Mouse (Mus musculus) urinary bladder, postnatal 36 days (tissue): ENCODE results near the gene A630001G21Rik.

Experiments
- DNase-seq, 2 experiments: peaks; one replicate each; pipeline ENCODE4 v3.0.0; 2022; ENCODE audit warnings: low spot score in 2 of 2, mixed read lengths in 1 of 2

Gene A630001G21Rik

GRCm38 (mm10) chr1:85735463-85736123 is 42.9 kb downstream of the A630001G21Rik start:
- DNase-seq = no peak

GRCm38 (mm10) chr1:85734511-85734910 is 43.9 kb downstream of the A630001G21Rik start:
- DNase-seq = no peak

DNA sequence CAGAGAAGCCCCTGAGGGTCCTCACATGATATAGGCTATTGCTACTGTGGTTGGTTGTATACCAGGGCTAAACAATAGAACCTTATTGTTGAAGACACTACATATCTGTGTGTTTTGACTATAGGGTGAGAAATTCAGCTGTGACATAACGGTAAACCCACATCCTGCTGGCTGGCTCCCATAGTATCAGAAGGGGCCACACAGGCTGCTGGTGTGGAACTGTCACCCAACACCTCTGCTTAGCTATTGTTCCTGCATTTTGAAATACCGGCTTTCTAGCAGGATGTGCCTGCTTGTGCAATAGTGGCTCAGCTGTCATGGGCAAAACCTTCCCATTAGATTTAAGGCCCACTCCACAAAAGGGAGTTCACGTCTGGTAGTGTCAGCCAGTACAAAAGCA is 45.9 kb downstream of the A630001G21Rik start:
- DNase-seq = no peak

DNA sequence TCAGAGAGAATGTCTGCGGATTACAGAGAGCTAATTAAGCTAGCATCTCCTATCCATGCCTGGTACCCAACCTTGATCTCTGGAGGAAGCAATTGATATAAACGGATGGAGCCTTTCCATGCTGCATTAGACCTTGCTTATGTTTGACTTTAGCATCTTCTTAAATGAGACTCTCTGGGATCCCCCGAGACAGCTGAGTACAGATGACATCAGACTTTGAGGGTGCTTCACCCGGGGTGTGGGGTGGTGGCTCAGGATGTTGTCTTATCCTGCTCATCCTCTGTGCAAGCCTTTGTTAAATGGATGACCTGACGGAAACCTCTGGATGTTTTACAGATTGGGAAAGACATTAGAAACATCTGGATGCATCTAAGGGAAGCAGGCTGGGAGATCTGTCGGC is 48.0 kb downstream of the A630001G21Rik start:
- no peak for DNase-seq

GRCm38 (mm10) chr1:85720220-85720893 is 58.1 kb downstream of the A630001G21Rik start:
- DNase-seq = no peak

DNA sequence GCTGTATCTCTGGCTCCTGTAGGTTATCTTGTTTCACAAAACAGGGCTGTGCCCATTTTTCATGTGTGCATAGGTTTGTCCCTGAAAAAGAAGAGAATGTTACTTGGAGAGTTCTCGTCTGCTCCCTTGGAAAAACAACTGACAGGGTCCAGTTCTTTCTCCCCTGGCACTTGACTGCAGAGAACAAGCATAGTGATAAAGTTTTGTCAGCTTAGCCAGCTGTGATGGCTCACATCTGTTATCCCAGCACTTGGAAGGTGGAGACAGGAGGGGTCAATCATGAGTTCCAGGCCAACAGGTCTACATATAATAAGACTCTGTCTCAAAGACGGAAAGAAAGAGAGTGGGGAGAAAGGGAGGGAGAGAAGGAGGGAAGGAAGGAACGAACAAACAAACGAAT is 59.4 kb downstream of the A630001G21Rik start:
- DNase-seq = no peak

DNA sequence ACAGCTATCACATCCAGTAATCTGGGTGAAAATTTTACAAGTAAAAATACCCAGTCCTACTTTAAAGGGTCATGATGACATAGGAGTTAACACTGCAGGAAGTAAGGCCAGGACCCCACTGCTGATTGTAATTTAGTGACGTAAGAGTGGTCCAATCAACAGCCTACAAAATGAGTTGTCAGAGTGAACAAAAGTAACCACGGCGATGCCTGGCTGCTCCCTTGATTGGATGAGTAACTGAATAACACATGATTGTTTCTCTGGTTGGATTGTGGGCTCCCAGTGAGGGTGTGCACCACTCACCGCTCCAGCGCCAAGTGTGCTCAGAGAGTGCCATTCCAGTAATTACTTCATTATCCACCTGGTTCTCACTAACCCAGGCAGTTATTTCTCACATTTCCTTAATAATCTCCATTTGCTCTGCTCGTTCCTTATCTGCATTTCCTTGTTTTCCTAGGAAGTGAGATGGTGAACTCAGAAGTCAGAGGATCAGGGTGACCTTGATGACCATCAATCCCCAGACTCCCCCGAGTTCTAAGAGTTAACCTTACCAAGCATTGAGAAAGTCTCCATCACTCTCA is 61.9 kb downstream of the A630001G21Rik start:
- DNase-seq = no peak

DNA sequence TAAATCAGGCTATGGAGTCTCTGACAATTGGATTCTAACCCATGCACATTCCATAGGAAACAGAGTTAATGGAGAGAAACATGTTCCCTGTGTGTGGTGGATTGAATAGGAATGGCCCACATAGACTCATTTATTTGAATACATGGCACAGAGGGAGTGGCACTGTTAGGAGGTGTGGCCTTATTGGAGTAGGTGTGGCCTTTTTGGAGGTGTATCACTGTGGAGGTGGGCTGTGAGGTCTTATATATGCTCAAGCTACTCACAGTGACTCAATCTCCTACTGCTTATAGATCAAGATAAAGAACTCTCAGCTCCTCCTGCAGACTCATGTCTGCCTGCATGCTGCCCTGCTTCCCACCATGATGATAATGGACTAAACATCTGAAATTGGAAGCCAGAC is 63.9 kb downstream of the A630001G21Rik start:
- DNase-seq = no peak

DNA sequence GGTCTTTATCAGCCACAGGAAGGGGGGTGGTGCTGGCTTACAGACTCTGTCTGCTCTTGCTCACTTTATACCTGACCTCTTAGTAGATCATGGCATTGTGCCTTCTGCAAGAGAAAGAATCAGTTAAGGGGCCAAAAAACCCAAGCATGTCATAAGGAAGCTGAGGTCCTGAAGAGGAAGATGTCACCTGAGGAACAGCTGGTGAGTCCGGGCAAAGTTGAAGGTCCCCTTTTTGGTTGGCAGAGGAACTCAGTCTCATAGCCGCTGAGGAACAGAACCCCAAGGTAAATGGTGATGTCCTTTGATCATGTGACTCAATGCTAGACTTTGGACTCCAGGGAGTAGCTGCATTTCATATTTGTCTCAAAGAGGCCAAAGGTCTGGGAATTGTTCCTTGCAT is 71.7 kb downstream of the A630001G21Rik start:
- no peak for DNase-seq

GRCm38 (mm10) chr1:85705552-85705951 is 72.9 kb downstream of the A630001G21Rik start:
- no peak for DNase-seq

GRCm38 (mm10) chr1:85703245-85704186 is 74.9 kb downstream of the A630001G21Rik start:
- DNase-seq = peak; percentile 66 to 79

DNA sequence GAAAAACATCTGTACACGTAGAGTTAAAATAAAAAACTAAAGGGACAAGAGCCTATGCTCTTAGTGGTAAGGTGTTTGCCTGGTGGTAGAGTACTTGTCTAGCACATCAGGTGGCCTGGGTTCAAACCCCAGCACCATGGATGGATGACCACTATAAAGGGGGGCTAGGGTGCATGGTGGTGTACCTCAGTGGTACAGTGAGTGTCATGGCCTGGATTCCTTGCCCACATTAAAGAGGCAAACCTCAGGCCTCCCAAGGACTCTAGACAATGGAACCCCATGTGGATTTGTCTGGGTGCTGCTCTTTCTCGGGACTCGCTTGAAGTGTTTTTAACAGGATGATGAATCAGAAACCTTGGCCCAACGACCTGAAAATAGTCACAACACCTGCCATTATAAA is 75.9 kb downstream of the A630001G21Rik start:
- no peak for DNase-seq

DNA sequence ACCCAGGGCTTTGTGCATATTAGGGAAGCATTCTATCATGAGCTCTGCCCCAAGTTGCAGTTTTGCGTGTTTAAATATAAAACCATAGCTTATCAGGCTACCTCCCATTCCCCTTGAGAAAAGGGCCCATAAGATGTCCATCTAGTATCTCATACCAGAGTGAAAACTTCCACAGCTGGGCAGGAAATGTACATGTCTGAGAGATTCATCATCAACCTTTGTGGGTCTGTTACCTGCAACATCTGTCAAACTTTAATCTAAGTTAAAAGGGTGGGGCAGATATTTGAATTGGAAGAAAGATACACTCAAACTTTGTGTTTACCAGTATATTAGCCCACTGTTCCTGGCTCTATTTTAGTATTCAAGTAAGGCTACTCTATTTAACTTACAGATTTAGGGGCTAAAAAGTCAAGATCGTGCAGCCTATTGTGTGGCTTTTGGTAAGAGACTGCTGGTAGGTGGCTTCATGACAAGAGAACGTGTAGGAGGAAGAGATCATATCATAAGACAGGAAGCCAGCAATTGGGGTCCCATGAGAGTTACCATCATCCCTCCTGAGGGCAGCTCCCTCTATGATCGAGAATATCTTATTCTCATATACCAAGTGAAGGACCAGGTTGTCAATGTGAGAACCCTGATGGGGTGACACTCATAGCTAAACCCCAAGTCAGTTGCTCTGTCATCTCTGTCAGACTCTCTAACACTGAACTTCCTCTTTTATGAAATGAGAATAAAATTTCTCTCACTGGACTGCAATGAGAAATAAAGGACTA is 80.5 kb downstream of the A630001G21Rik start:
- no peak for DNase-seq

DNA sequence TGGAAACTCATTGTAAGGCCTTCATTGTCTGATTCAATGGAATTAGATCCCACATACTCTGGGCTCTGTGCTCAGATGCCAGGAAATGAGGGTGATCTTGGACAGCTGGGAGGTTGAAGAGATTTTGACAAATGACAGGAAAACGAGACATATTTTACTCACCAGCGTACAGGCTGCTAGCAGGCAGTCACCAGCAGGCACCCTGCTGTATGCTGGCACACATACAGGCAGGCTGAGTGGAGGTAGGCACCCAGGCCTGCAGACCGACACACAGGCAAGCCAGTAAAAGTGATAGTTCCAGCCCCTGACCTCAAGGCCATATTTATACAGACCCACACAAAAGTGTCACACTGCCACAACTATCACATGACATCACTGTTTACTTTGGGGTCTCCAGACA is 82.8 kb downstream of the A630001G21Rik start:
- DNase-seq = no peak

GRCm38 (mm10) chr1:85693280-85693679 is 85.2 kb downstream of the A630001G21Rik start:
- DNase-seq = no peak

DNA sequence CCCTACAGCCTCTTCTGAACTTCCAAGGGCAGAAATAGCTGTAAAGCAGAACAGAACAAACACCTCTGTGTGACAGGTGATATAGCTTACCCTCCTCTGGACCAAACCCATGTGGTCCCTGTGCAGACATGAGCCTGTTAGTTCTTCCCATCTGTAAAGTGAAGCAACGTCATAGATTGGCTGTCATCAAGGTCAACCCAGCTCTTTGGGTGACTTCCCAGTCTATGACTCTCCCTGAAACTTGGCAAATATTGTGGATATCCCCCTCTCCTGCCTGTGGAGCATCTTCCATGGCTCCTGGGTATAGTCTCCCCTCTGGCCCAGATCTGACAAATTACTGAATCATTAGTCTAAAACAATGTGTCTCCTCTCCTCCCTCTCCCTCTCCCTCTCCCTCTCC is 86.2 kb downstream of the A630001G21Rik start:
- no peak for DNase-seq

GRCm38 (mm10) chr1:85690544-85690943 is 87.9 kb downstream of the A630001G21Rik start:
- no peak for DNase-seq

DNA sequence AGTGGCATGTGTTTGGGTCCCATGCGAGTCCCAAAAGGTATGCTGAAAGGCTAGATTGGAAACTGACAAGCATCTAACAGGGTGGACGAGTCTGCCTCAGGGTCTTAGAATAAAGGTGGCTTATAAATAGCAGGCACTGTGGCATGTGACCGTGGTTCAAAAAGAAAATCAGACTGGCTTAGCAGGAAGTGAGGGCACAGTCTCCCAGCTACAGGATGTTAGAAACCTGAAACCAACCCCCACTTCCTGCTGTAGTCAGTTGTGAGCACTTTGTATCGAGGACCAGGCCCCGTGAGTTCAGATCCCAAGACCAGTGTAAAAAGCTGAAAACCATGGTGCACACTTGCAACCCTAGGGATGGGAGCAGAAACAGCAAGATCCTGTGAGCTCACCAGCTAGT is 91.1 kb downstream of the A630001G21Rik start:
- no peak for DNase-seq

DNA sequence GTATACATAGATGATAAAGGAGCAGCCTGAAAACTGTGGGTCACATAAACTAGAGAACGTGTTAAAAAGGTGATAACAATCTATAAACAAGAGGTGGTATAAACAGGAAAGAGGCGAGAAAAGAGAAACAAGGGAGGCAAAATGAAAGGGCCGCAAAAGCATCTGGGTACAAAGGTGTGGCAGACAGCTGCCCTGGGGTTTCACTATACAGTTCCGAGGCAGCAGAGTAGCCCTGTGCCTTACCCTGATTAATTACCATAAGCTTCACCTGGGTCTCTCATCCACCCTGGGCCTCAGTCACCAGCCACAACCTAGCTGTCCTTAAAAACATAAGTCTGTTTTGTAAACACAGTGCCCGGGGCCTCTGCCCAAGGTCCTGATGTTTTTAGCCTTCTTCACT is 91.8 kb downstream of the A630001G21Rik start:
- no peak for DNase-seq

DNA sequence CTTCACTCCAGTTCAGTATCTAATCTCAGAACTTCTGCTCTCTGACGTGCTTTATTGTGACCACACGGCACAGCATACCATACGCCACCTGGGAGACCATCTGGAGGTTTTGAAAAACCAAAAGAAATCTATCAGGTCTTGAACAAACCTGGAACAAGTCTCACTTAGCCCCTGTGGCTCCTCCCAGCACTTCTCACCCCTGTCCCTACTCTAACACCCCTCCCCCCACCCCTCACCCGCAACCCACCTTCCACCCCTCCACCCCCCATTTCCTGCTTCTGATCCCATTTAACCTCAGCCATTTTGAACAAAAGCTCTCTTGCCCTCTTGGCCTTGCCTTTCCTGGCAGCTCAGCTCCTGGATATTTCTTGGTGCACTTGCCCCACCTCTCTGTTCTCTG is 98.2 kb downstream of the A630001G21Rik start:
- no peak for DNase-seq
